Mouse (Mus musculus): ENCODE data around the gene Nek11. TPM values are rescaled to one million over a fixed set of nuclear protein-coding genes. Genes with fewer than 3 reads are reported as not detected.

Gene Nek11
- total and polyA plus RNA-seq, 2 experiments, result not detected

DNA sequence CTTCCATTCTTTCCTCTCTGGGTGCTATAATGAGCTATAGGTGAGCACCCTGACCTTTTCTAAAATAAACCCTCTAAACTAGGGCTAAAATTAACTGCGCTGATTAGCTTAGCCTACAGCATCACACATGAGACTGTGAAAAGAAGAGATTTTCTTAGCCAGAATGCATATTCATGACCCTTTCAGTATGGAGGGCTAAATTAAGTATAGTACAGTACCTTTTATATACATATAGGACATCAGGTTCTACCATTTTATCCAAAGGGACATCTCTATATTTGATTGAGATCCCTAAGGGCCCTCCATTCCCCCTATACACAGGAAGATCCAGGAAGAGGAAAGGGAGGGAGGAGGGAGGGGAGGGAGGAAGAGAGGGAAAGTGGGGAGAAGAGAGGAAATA is 141.2 kb downstream of the Nek11 start:
- TF ChIP-seq CTCF (IDR thresholded peaks at IDR 0.05; ENCODE audit: low read depth, low read length) (no peak), POLR2A (IDR thresholded peaks at IDR 0.05; ENCODE audit: extremely low read depth, insufficient read depth, low read length) (no peak)
- no peaks in the 10 kb centered on the region for H3K27me3 ChIP-seq (ENCODE audit: control insufficient read depth, insufficient read depth, low read length)
- no peak overlapping the region for H3K4me3 ChIP-seq (ENCODE audit: insufficient read depth, low read depth, low read length)
- H3K9ac ChIP-seq (ENCODE audit: low read depth, low read length), result no peak overlapping the region
- H3K4me1 ChIP-seq (ENCODE audit: control insufficient read depth, insufficient read depth, low read length), result no peaks in the 10 kb centered on the region
- no peak overlapping the region for H3K27ac ChIP-seq (replicated peaks; ENCODE audit: insufficient read depth, low read depth, low read length)
- 92% methylated on average over 1 of the region's 1 CpGs for WGBS
- H3K36me3 ChIP-seq (ENCODE audit: control insufficient read depth, insufficient read depth, low read length), result no peaks in the 10 kb centered on the region
- H3K79me2 ChIP-seq (ENCODE audit: control insufficient read depth, insufficient read depth, low read length), result no peaks in the 10 kb centered on the region
- no peak for DNase-seq (ENCODE audit: extremely low read depth, low read depth, low spot score)

DNA sequence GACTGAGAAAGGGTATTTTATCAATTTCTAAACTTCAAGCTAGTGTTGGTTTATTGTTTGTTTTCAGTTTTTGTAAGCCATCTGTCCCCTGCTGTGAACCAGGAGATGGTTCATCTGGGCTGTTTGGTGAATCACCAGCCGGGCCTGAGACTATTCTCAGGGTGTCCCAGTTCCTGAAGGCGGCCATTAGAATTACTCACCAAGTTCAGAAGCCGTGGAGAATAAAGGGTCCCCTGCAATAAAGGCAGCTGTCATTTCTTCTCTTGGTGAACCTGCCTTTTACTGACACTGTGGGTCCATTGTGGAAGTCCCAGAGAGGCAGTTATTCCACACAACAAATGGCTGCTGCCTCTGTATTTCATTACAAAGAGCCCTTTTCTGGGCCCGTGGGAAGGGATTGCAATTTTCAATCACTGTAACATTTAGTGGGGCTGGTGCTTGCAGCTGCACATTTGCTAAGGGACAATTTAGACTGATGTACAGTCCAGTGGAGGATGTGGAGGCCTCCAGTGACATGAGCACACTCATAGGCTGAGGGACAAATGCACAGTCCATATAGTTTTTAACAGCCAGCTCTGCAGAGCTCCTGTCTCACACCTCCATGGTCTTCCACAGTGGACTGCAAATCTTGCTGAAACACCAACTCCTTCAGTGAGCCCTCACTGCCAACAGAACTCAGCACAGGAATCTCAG is 142.8 kb downstream of the Nek11 start:
- no peak for DNase-seq (ENCODE audit: extremely low read depth, low read depth, low spot score)
- no peak overlapping the region for H3K27ac ChIP-seq (replicated peaks; ENCODE audit: insufficient read depth, low read depth, low read length)
- no peak overlapping the region for H3K9ac ChIP-seq (ENCODE audit: low read depth, low read length)
- TF ChIP-seq POLR2A (IDR thresholded peaks at IDR 0.05; ENCODE audit: extremely low read depth, insufficient read depth, low read length) (no peak), CTCF (IDR thresholded peaks at IDR 0.05; ENCODE audit: low read depth, low read length) (no peak)
- H3K79me2 ChIP-seq (ENCODE audit: control insufficient read depth, insufficient read depth, low read length), result no peaks in the 10 kb centered on the region
- WGBS, result 72% methylated on average over 4 of the region's 4 CpGs
- H3K4me1 ChIP-seq (ENCODE audit: control insufficient read depth, insufficient read depth, low read length), result no peaks in the 10 kb centered on the region
- H3K36me3 ChIP-seq (ENCODE audit: control insufficient read depth, insufficient read depth, low read length), result no peaks in the 10 kb centered on the region
- H3K4me3 ChIP-seq (ENCODE audit: insufficient read depth, low read depth, low read length), result no peak overlapping the region
- no peaks in the 10 kb centered on the region for H3K27me3 ChIP-seq (ENCODE audit: control insufficient read depth, insufficient read depth, low read length)

DNA sequence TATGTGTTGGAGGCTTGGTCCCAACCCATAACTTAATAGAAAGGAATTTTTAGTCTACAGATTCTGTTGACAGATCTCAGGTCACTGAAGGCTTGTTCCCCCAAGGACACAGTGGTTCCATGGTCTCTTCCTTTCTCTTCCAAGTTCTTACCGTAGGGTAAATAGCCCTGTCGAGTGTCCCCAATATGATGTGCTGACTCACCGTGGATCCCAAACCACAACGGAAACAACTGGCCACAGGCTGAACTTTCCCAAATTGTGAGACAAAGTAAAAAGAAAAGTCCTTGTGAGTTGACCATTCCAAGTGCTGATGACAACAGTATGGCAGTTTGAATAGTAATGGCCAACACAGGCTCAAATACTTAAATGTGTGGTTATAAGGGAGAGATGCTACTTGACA is 144.1 kb downstream of the Nek11 start:
- no peak overlapping the region for H3K4me3 ChIP-seq (ENCODE audit: insufficient read depth, low read depth, low read length)
- WGBS, result 93% methylated on average over 4 of the region's 4 CpGs
- no peak overlapping the region for H3K27ac ChIP-seq (replicated peaks; ENCODE audit: insufficient read depth, low read depth, low read length)
- no peaks in the 10 kb centered on the region for H3K27me3 ChIP-seq (ENCODE audit: control insufficient read depth, insufficient read depth, low read length)
- H3K4me1 ChIP-seq (ENCODE audit: control insufficient read depth, insufficient read depth, low read length), result no peaks in the 10 kb centered on the region
- DNase-seq (ENCODE audit: extremely low read depth, low read depth, low spot score), result no peak
- H3K79me2 ChIP-seq (ENCODE audit: control insufficient read depth, insufficient read depth, low read length), result no peaks in the 10 kb centered on the region
- TF ChIP-seq CTCF (IDR thresholded peaks at IDR 0.05; ENCODE audit: low read depth, low read length), result no peak
- TF ChIP-seq POLR2A (IDR thresholded peaks at IDR 0.05; ENCODE audit: extremely low read depth, insufficient read depth, low read length), result no peak
- no peak overlapping the region for H3K9ac ChIP-seq (ENCODE audit: low read depth, low read length)
- no peaks in the 10 kb centered on the region for H3K36me3 ChIP-seq (ENCODE audit: control insufficient read depth, insufficient read depth, low read length)

DNA sequence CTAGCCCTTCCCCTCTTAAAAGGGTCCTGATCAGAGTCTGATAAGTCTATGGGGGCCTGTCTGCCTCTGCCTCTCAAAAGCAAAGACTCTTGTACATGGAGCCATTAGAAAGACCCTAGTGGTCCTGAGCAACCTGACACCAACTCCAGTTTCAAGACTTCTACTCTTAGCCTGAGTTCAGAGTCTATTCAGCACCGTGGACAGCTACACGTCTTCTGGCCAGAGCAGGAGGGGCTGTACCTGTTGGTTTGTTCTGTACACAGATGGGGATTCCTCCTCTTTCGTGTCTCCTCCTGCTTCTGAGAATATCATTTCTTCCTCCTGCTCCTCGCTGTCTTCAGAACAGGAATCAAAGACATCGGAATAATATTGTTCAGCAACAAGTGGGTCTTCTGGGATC is 151.3 kb downstream of the Nek11 start:
- no peaks in the 10 kb centered on the region for H3K79me2 ChIP-seq (ENCODE audit: control insufficient read depth, insufficient read depth, low read length)
- TF ChIP-seq POLR2A (IDR thresholded peaks at IDR 0.05; ENCODE audit: extremely low read depth, insufficient read depth, low read length) (no peak), CTCF (IDR thresholded peaks at IDR 0.05; ENCODE audit: low read depth, low read length) (no peak)

DNA sequence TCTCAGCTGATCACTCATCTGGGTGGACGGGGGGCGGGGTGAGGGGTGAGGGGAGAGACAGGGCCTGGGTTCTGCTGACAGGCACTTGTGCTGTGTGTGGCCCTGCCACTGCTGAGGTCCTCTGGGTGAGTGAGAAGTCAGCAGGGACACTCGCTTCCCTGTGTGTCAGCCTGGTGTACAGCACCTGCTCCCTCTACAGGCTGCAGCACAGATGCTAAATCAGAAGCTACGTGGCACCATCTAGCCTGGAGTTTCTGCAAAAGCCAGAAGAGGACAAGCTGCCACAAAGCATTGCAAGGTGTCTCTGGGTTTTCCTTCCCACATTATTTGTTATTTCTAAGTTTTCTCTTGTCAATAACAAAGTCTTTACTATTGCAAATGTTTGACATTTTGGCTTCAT is 180.9 kb downstream of the Nek11 start:
- Histone ChIP-seq H3K4me1 (ENCODE audit: control insufficient read depth, insufficient read depth, low read length) (no peaks in the 10 kb centered on the region), H3K36me3 (ENCODE audit: control insufficient read depth, insufficient read depth, low read length) (no peaks in the 10 kb centered on the region), H3K9ac (ENCODE audit: low read depth, low read length) (no peak overlapping the region), H3K27me3 (ENCODE audit: control insufficient read depth, insufficient read depth, low read length) (no peaks in the 10 kb centered on the region), H3K27ac (replicated peaks; ENCODE audit: insufficient read depth, low read depth, low read length) (no peak overlapping the region), H3K4me3 (ENCODE audit: insufficient read depth, low read depth, low read length) (no peak overlapping the region), H3K79me2 (ENCODE audit: control insufficient read depth, insufficient read depth, low read length) (no peaks in the 10 kb centered on the region)
- no peak for DNase-seq (ENCODE audit: extremely low read depth, low read depth, low spot score)
- no peak for TF ChIP-seq POLR2A (IDR thresholded peaks at IDR 0.05; ENCODE audit: extremely low read depth, insufficient read depth, low read length)
- 59% methylated on average over 4 of the region's 4 CpGs for WGBS

More for the DNA sequence above, 151.3 kb downstream of the Nek11 start:
- H3K4me1 ChIP-seq (ENCODE audit: control insufficient read depth, insufficient read depth, low read length), result no peaks in the 10 kb centered on the region
- no peaks in the 10 kb centered on the region for H3K27me3 ChIP-seq (ENCODE audit: control insufficient read depth, insufficient read depth, low read length)
- H3K4me3 ChIP-seq (ENCODE audit: insufficient read depth, low read depth, low read length), result no peak overlapping the region
- H3K27ac ChIP-seq (replicated peaks; ENCODE audit: insufficient read depth, low read depth, low read length), result no peak overlapping the region
- H3K9ac ChIP-seq (ENCODE audit: low read depth, low read length), result no peak overlapping the region
- 28% methylated on average over 5 of the region's 5 CpGs for WGBS
- DNase-seq (ENCODE audit: extremely low read depth, low read depth, low spot score), result no peak
- no peaks in the 10 kb centered on the region for H3K36me3 ChIP-seq (ENCODE audit: control insufficient read depth, insufficient read depth, low read length)

DNA sequence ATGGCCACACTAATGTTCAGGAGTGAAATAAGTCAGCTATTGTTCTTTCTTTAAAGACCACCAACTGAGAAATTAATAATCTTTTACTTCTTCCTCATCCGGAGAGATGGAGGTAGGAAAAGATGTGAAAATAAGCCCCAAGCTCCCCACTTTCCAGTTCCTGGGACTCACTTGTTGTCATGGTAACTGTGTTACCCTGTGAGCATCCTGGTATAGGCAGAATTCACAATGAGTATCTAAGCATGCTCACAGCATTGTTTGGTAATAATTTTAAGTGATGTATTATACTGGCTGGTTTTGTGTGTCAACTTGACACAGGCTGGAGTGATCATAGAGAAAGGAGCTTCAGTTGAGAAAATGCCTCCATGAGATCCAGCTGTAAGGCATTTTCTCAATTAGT is 195.0 kb downstream of the Nek11 start:
- DNase-seq (ENCODE audit: extremely low read depth, low read depth, low spot score), result no peak
- Histone ChIP-seq H3K9ac (ENCODE audit: low read depth, low read length) (no peak overlapping the region), H3K4me3 (ENCODE audit: insufficient read depth, low read depth, low read length) (no peak overlapping the region), H3K27ac (replicated peaks; ENCODE audit: insufficient read depth, low read depth, low read length) (no peak overlapping the region), H3K27me3 (ENCODE audit: control insufficient read depth, insufficient read depth, low read length) (no peaks in the 10 kb centered on the region), H3K4me1 (ENCODE audit: control insufficient read depth, insufficient read depth, low read length) (no peaks in the 10 kb centered on the region), H3K36me3 (ENCODE audit: control insufficient read depth, insufficient read depth, low read length) (no peaks in the 10 kb centered on the region), H3K79me2 (ENCODE audit: control insufficient read depth, insufficient read depth, low read length) (no peaks in the 10 kb centered on the region)
- WGBS, result 88% methylated on average over 1 of the region's 1 CpGs
- TF ChIP-seq POLR2A (IDR thresholded peaks at IDR 0.05; ENCODE audit: extremely low read depth, insufficient read depth, low read length), result no peak
- no peak for TF ChIP-seq CTCF (IDR thresholded peaks at IDR 0.05; ENCODE audit: low read depth, low read length)
